Mouse (Mus musculus): Measurements from ENCODE around the gene Lipc. TPM values are rescaled to one million over a fixed set of nuclear protein-coding genes. Genes with fewer than 3 reads are reported as not detected.

Gene Lipc
- polyA plus RNA-seq, 1 experiment from 2014 or later = 15.0 TPM

DNA sequence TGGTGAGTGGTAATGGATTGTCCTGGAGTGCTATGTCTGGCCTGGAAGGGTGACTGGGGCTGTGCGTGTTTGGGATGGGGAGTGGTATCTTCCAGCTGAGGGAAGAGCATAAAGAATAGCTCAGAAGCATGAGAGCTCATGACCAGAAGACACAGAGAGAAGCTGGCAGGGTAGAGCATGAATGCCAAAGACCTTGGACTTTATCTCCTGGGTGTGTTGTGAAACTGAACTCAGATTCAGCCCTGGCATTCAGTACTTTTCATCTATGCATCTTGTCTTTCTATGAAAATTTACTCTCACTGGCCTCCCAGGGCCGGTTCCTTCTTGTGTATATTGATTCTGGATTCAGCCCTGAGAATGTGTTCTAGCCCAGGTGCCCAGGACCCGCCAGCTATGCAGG lies 127.9 kb downstream of the Lipc start:
- H3K4me1 ChIP-seq (replicated peaks; ENCODE audit: control insufficient read depth, insufficient read depth, low read length) = peaks cover 10% of the 10 kb centered on the region
- no peak overlapping the region for H3K27ac ChIP-seq (ENCODE audit: low read depth, low read length)
- no peaks in the 10 kb centered on the region for H3K36me3 ChIP-seq (ENCODE audit: control insufficient read depth, insufficient read depth, low read length)
- no peaks in the 10 kb centered on the region for H3K27me3 ChIP-seq (replicated peaks; ENCODE audit: control insufficient read depth, insufficient read depth, low read length)
- H3K4me2 ChIP-seq = no peak overlapping the region
- no peak overlapping the region for H3K9ac ChIP-seq (ENCODE audit: low read depth, low read length)
- DNase-seq (ENCODE audit: low spot score) (no peak), ATAC-seq (replicated peaks; ENCODE audit: low FRiP score) (no peak)
- no peak overlapping the region for H3K4me3 ChIP-seq (ENCODE audit: low read depth, low read length)
- no peaks in the 10 kb centered on the region for H3K9me3 ChIP-seq (ENCODE audit: control insufficient read depth, low read length)
- WGBS = 84% methylated on average over 3 of the region's 3 CpGs

DNA sequence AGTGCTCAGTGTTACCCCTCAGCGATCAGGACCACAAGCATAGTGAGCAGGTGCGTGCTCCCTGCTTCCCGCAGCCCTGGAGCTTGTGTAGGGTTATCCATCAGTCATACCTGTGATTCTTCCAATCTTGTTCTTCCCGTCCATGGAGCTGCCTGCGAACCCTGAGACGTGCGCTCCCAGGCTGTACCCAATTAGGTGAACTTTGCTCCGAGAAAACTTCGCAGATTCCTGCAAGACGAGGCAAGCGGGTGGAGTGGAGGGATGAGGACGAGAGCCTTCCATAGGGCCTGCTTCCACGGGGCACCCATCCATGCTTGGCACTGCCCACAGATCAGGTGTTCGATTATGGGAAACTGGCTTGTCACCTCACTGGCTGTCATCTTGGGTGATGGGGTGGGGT lies 133.3 kb downstream of the Lipc start:
- ATAC-seq (replicated peaks; ENCODE audit: low FRiP score) = no peak
- Histone ChIP-seq H3K4me1 (replicated peaks; ENCODE audit: control insufficient read depth, insufficient read depth, low read length) (peaks cover 14% of the 10 kb centered on the region), H3K4me3 (ENCODE audit: low read depth, low read length) (no peak overlapping the region), H3K9me3 (ENCODE audit: control insufficient read depth, low read length) (no peaks in the 10 kb centered on the region), H3K4me2 (no peak overlapping the region), H3K27ac (ENCODE audit: low read depth, low read length) (no peak overlapping the region), H3K36me3 (ENCODE audit: control insufficient read depth, insufficient read depth, low read length) (no peaks in the 10 kb centered on the region), H3K27me3 (replicated peaks; ENCODE audit: control insufficient read depth, insufficient read depth, low read length) (no peaks in the 10 kb centered on the region), H3K9ac (ENCODE audit: low read depth, low read length) (no peak overlapping the region)
- WGBS = 87% methylated on average over 14 of the region's 14 CpGs
- DNase-seq (ENCODE audit: low spot score) = no peak

DNA sequence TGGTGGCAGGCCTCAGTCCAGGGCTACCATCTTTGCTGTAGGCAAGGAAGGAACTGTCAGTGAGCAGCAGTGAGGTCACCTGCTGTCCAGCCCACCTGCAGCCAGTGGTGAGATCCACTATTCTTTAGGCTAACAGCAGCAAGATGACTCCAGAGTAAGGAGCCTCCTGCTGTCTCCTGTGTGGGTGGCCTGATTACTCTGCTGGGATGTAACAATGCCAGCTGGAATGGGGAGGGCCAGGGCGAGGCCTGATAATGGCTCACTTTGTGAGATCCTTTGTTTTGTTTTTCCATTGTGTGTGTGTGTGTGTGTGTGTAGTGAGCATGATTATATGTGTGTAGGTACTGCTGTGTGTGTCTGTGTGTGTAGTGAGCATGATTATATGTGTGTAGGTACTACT lies 134.6 kb downstream of the Lipc start:
- H3K9me3 ChIP-seq (ENCODE audit: control insufficient read depth, low read length) = no peaks in the 10 kb centered on the region
- DNase-seq (ENCODE audit: low spot score) (no peak), ATAC-seq (replicated peaks; ENCODE audit: low FRiP score) (no peak)
- no peak overlapping the region for H3K27ac ChIP-seq (ENCODE audit: low read depth, low read length)
- no peak overlapping the region for H3K4me3 ChIP-seq (ENCODE audit: low read depth, low read length)
- WGBS = 71% methylated on average over 1 of the region's 1 CpGs
- H3K9ac ChIP-seq (ENCODE audit: low read depth, low read length) = no peak overlapping the region
- H3K36me3 ChIP-seq (ENCODE audit: control insufficient read depth, insufficient read depth, low read length) = no peaks in the 10 kb centered on the region
- H3K27me3 ChIP-seq (replicated peaks; ENCODE audit: control insufficient read depth, insufficient read depth, low read length) = no peaks in the 10 kb centered on the region
- peaks cover 14% of the 10 kb centered on the region for H3K4me1 ChIP-seq (replicated peaks; ENCODE audit: control insufficient read depth, insufficient read depth, low read length)
- no peak overlapping the region for H3K4me2 ChIP-seq

DNA sequence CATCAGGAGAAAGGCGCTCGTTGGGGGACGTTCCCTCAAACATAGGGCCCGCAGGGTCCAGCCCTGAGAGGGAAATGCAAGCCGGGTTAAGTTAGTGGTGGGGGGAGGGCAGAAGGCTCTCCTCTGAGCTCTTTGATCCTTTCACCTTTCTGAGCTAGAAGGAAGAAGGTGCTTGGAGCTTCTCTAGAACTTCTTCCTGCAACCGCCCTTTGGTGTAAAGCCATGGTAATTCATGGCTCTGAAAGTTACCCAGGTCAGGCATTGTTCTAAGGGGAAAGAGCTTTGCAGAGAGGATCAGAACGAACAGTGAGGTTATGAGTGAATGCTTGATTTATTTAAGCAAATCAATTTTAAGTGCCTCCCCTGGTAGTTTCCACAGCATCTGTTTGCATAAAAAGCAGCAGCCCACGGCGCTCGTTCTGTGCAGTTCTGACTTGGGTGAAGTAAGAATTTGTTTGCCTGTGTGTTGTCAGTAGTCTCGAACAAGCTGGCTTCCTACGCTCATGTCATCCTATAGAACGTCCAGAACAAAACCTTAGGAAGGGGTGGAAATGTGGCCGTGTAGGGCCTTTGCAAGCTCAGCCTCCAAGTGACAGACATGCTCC lies 135.2 kb downstream of the Lipc start:
- no peaks in the 10 kb centered on the region for H3K9me3 ChIP-seq (ENCODE audit: control insufficient read depth, low read length)
- H3K27me3 ChIP-seq (replicated peaks; ENCODE audit: control insufficient read depth, insufficient read depth, low read length) = no peaks in the 10 kb centered on the region
- H3K27ac ChIP-seq (ENCODE audit: low read depth, low read length) = no peak overlapping the region
- H3K36me3 ChIP-seq (ENCODE audit: control insufficient read depth, insufficient read depth, low read length) = no peaks in the 10 kb centered on the region
- H3K4me2 ChIP-seq = no peak overlapping the region
- 77% methylated on average over 14 of the region's 14 CpGs for WGBS
- ATAC-seq (replicated peaks; ENCODE audit: low FRiP score) (no peak), DNase-seq (ENCODE audit: low spot score) (no peak)
- peaks cover 14% of the 10 kb centered on the region for H3K4me1 ChIP-seq (replicated peaks; ENCODE audit: control insufficient read depth, insufficient read depth, low read length)
- no peak overlapping the region for H3K9ac ChIP-seq (ENCODE audit: low read depth, low read length)
- H3K4me3 ChIP-seq (ENCODE audit: low read depth, low read length) = no peak overlapping the region

DNA sequence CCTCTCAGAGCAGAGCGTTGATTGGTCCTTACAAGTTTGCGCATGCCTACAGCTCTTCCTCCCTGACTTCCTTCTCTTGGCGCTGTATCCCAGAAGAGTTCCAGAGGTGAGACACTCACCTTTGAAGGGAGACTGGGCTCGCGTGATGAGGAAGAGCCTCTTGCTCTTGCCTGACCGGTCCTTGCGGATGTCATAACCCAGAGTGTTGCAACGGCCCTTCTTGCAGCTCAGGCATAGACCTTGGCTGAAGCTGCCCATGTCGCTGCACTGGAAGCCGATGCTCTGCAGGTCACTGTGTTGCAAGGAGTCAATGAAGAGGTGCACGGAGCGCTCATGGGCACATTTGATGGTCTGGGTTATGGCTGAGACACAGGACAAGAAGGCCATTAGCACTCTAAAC lies 139.5 kb downstream of the Lipc start:
- no peak overlapping the region for H3K4me3 ChIP-seq (ENCODE audit: low read depth, low read length)
- no peaks in the 10 kb centered on the region for H3K27me3 ChIP-seq (replicated peaks; ENCODE audit: control insufficient read depth, insufficient read depth, low read length)
- peaks cover 8% of the 10 kb centered on the region; the same call in 1 of the 2 replicates for H3K4me1 ChIP-seq (replicated peaks; ENCODE audit: control insufficient read depth, insufficient read depth, low read length)
- H3K36me3 ChIP-seq (ENCODE audit: control insufficient read depth, insufficient read depth, low read length) = no peaks in the 10 kb centered on the region
- H3K27ac ChIP-seq (ENCODE audit: low read depth, low read length) = no peak overlapping the region
- ATAC-seq (replicated peaks; ENCODE audit: low FRiP score) (no peak), DNase-seq (ENCODE audit: low spot score) (no peak)
- H3K4me2 ChIP-seq = no peak overlapping the region
- no peak overlapping the region for H3K9ac ChIP-seq (ENCODE audit: low read depth, low read length)
- H3K9me3 ChIP-seq (ENCODE audit: control insufficient read depth, low read length) = no peaks in the 10 kb centered on the region
- WGBS = 88% methylated on average over 12 of the region's 12 CpGs

DNA sequence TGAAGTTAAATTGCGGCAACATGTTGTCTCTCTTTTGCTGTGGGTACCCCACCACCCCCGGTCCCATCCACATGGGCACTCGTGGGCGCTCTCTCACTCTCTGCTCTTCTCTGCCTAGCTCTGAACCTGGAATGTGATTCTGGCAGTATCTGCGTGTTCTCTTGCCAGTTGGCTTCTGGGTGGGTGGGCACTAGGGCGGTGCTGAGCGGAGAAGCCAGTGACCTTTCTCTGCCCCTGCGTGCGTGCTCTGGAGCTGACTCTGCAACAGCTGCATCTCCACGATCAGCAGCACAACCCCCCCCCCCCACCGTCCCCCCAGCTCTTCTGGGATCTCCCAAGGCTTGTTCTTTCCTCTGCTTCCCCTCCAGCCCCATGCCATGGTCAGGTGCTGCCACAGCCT lies 144.3 kb downstream of the Lipc start:
- ATAC-seq (replicated peaks; ENCODE audit: low FRiP score) = no peak
- H3K27ac ChIP-seq (ENCODE audit: low read depth, low read length) = no peak overlapping the region
- H3K4me2 ChIP-seq = no peak overlapping the region
- no peaks in the 10 kb centered on the region for H3K27me3 ChIP-seq (replicated peaks; ENCODE audit: control insufficient read depth, insufficient read depth, low read length)
- H3K9ac ChIP-seq (ENCODE audit: low read depth, low read length) = no peak overlapping the region
- H3K9me3 ChIP-seq (ENCODE audit: control insufficient read depth, low read length) = no peaks in the 10 kb centered on the region
- no peaks in the 10 kb centered on the region for H3K36me3 ChIP-seq (ENCODE audit: control insufficient read depth, insufficient read depth, low read length)
- 68% methylated on average over 11 of the region's 11 CpGs for WGBS
- no peak overlapping the region for H3K4me3 ChIP-seq (ENCODE audit: low read depth, low read length)
- H3K4me1 ChIP-seq (replicated peaks; ENCODE audit: control insufficient read depth, insufficient read depth, low read length) = no peaks in the 10 kb centered on the region
- DNase-seq (ENCODE audit: low spot score) = no peak

DNA sequence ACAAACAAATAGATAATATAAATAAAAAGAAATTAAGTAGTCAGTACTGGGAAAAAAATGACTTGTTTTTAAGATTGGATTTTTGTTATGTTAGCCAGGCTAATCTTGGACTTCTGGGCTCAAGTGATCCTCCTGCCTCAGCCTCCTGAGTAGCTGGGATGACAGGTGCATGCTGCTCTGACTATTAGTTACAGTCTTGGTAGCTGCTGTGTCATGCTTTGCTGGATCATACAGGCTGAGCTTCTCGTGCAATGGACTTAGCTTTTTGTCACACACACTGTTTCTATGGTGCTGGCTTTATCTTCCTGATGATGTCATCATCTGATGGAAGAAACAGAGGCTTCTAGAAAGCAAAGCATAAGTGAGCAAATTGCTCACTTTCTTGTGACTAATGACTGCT lies 146.0 kb downstream of the Lipc start:
- H3K27ac ChIP-seq (ENCODE audit: low read depth, low read length) = no peak overlapping the region
- 48% methylated on average over 1 of the region's 1 CpGs for WGBS

DNA sequence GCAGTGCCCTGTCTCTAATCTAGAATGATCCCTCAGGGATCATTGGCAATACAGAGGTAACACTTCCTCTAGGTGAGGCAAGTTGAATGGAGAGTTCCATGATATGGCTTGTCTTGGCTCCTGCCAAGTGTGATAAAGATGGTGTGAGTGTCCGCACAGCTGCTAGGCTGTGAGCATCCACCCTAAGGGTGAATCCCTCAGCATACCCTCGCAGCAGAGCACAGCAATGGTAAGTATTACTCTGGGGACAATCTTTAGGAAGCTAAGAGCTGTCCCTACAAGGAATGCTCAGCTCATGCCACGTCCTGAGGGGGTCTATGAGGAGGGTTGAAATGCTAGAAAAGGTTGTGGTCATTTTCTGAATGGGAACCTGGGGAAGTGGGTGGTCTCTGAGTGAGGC lies 149.2 kb downstream of the Lipc start:
- Histone ChIP-seq H3K4me3 (ENCODE audit: low read depth, low read length) (no peak overlapping the region), H3K27me3 (replicated peaks; ENCODE audit: control insufficient read depth, insufficient read depth, low read length) (no peaks in the 10 kb centered on the region), H3K9ac (ENCODE audit: low read depth, low read length) (no peak overlapping the region), H3K9me3 (ENCODE audit: control insufficient read depth, low read length) (no peaks in the 10 kb centered on the region), H3K27ac (ENCODE audit: low read depth, low read length) (no peak overlapping the region), H3K36me3 (ENCODE audit: control insufficient read depth, insufficient read depth, low read length) (no peaks in the 10 kb centered on the region), H3K4me2 (no peak overlapping the region), H3K4me1 (replicated peaks; ENCODE audit: control insufficient read depth, insufficient read depth, low read length) (peaks cover 6% of the 10 kb centered on the region; the same call in 1 of the 2 replicates)
- 62% methylated on average over 3 of the region's 3 CpGs for WGBS
- ATAC-seq (replicated peaks; ENCODE audit: low FRiP score) (no peak), DNase-seq (ENCODE audit: low spot score) (no peak)

More for the DNA sequence above, 146.0 kb downstream of the Lipc start:
- H3K27me3 ChIP-seq (replicated peaks; ENCODE audit: control insufficient read depth, insufficient read depth, low read length) = no peaks in the 10 kb centered on the region
- no peak overlapping the region for H3K4me3 ChIP-seq (ENCODE audit: low read depth, low read length)
- H3K9me3 ChIP-seq (ENCODE audit: control insufficient read depth, low read length) = no peaks in the 10 kb centered on the region
- H3K36me3 ChIP-seq (ENCODE audit: control insufficient read depth, insufficient read depth, low read length) = no peaks in the 10 kb centered on the region
- no peak for ATAC-seq (replicated peaks; ENCODE audit: low FRiP score)
- peaks cover 1% of the 10 kb centered on the region; the same call in 1 of the 2 replicates for H3K4me1 ChIP-seq (replicated peaks; ENCODE audit: control insufficient read depth, insufficient read depth, low read length)
- no peak overlapping the region for H3K9ac ChIP-seq (ENCODE audit: low read depth, low read length)
- DNase-seq (ENCODE audit: low spot score) = no peak
- no peak overlapping the region for H3K4me2 ChIP-seq

DNA sequence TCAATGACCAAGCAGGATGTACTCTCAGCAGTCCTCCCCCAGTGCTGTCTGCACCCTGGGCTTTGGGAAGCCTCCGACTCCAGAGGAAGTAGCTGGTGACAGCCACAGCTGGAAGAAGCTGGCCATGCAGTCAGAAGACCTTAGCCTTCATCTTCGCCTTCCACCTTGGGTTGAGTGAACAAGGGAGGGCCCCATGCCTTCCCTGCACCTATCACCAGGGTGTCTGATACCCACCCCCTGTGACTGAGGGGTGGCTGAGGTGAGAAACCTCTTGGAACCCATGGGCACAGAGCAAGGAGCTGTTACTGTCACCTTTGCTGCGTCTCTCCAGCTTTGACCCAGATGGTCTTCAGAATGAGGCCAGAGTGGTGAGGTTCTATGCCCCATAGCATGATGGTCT lies 150.3 kb downstream of the Lipc start:
- H3K4me1 ChIP-seq (replicated peaks; ENCODE audit: control insufficient read depth, insufficient read depth, low read length) = peaks cover 6% of the 10 kb centered on the region; the same call in 1 of the 2 replicates
- H3K4me2 ChIP-seq = no peak overlapping the region
- H3K9ac ChIP-seq (ENCODE audit: low read depth, low read length) = no peak overlapping the region
- no peak for ATAC-seq (replicated peaks; ENCODE audit: low FRiP score)
- H3K9me3 ChIP-seq (ENCODE audit: control insufficient read depth, low read length) = no peaks in the 10 kb centered on the region
- no peaks in the 10 kb centered on the region for H3K36me3 ChIP-seq (ENCODE audit: control insufficient read depth, insufficient read depth, low read length)
- no peak for DNase-seq (ENCODE audit: low spot score)
- H3K27me3 ChIP-seq (replicated peaks; ENCODE audit: control insufficient read depth, insufficient read depth, low read length) = no peaks in the 10 kb centered on the region
- no peak overlapping the region for H3K4me3 ChIP-seq (ENCODE audit: low read depth, low read length)
- 79% methylated on average over 3 of the region's 3 CpGs for WGBS
- no peak overlapping the region for H3K27ac ChIP-seq (ENCODE audit: low read depth, low read length)
